Mouse (Mus musculus) forebrain, postnatal 0 days (tissue): ENCODE measurements at regions not wholly inside any gene's neighbourhood (a gene's known extent, or its start where the extent isn't known, plus 50 kb on each side); places are given as distances from the start of the nearest gene placed in this dataset.

Experiments
- ATAC-seq: fragments of 200-750 bp; cut with Nextera tagmentation; 2 replicates; pipeline ENCODE4 v1.8.0; 2017; ENCODE audit warnings: mild to moderate bottlenecking, moderate library complexity
- DNase-seq: peaks from one replicate; pipeline ENCODE4 v3.0.0-alpha.2; 2015
- H3K27ac ChIP-seq: fragments of 300-500 bp; sonication (generic); 2 replicates; pipeline ENCODE4 v1.5.1; 2014; ENCODE audit warnings: low read depth, mild to moderate bottlenecking, antibody characterized with exemption, low read length, moderate library complexity, mixed read lengths
- H3K27me3 ChIP-seq: fragments of 300-500 bp; sonication (generic); 2 replicates; pipeline ENCODE4 v1.6.1; 2014; ENCODE audit warnings: mild to moderate bottlenecking, low read length, mixed read lengths; ENCODE audit not compliant: insufficient read depth
- H3K36me3 ChIP-seq: fragments of 300-500 bp; sonication (generic); 2 replicates; pipeline ENCODE4 v1.6.1; 2014; ENCODE audit warnings: mild to moderate bottlenecking, moderate library complexity; ENCODE audit not compliant: insufficient read depth
- H3K4me1 ChIP-seq: fragments of 300-500 bp; sonication (generic); 2 replicates; pipeline ENCODE4 v1.6.1; 2014; ENCODE audit warnings: antibody characterized with exemption; ENCODE audit not compliant: insufficient read depth
- H3K4me2 ChIP-seq: fragments of 300-500 bp; sonication (generic); 2 replicates; pipeline ENCODE4 v1.6.1; 2014; ENCODE audit warnings: low read depth, mild to moderate bottlenecking, moderate library complexity
- H3K4me3 ChIP-seq: fragments of 300-500 bp; sonication (generic); 2 replicates; pipeline ENCODE4 v1.5.1; 2014; ENCODE audit warnings: low read depth, low read length, mixed read lengths
- H3K9ac ChIP-seq: fragments of 300-500 bp; sonication (generic); 2 replicates; pipeline ENCODE4 v1.6.1; 2014; ENCODE audit warnings: mild to moderate bottlenecking
- H3K9me3 ChIP-seq: fragments of 300-500 bp; sonication (generic); 2 replicates; pipeline ENCODE4 v1.6.1; 2016; ENCODE audit warnings: low read length
- CTCF ChIP-seq: sonication (generic); IDR thresholded peaks from 2 replicates; pipeline ENCODE4 v1.5.1; 2016; ENCODE audit warnings: antibody characterized with exemption, control low read depth, low read depth
- WGBS: fragments of 180-500 bp; shearing (Covaris S2); extraction: QIAGEN DNeasy Blood & Tissue Kit; methylation state at CpG from one replicate; pipeline ENCODE4 v1.1.7; 2014; 5-methylcytosine and 5-hydroxymethylcytosine counted together

- TF ChIP-seq CTCF, result no peak
- no peak overlapping the region for H3K4me2 ChIP-seq
- H3K9me3 ChIP-seq, result no peaks in the 10 kb centered on the region
- H3K36me3 ChIP-seq, result no peaks in the 10 kb centered on the region
- H3K9ac ChIP-seq, result no peak overlapping the region
- H3K4me3 ChIP-seq, result no peak overlapping the region
- no peak overlapping the region for H3K27ac ChIP-seq
- DNase-seq (peak; percentile 21), ATAC-seq (peak; percentile 61; the same call in 1 of the 2 replicates)
- 21% methylated on average over 4 of the region's 4 CpGs for WGBS
- H3K27me3 ChIP-seq, result no peaks in the 10 kb centered on the region
- 0 out of 2 replicates have a peak, but pooled peaks cover 5% of the 10 kb centered on the region for H3K4me1 ChIP-seq
Observed at GRCm38 (mm10) chr2:50368831-50369230, 72.2 kb upstream of the Mmadhc start.

DNA sequence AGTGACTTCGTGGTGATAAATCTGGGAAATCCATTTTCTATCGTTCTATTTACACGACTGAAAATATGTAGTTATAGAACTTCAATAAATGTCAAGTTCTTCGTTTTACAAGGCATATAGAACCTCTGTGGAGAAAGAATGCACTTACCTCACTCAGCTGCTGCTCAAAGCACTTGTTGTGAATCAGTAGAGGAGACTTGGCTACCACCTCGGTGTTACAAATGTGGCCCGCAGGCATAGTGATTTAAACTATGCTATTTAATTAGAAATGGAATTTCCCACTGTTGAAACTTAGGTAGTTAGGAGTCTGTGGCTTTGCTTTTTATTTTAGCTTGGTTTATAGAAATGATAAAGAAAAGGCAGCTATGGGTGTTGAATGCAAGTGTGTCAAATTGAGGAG, 71.8 kb upstream of the Mmadhc start:
- 44% methylated on average over 6 of the region's 6 CpGs for WGBS
- no peaks in the 10 kb centered on the region for H3K27me3 ChIP-seq
- no peak for TF ChIP-seq CTCF
- DNase-seq (no peak), ATAC-seq (no peak)
- H3K9me3 ChIP-seq, result no peaks in the 10 kb centered on the region
- H3K27ac ChIP-seq, result no peak overlapping the region
- H3K9ac ChIP-seq, result no peak overlapping the region
- no peaks in the 10 kb centered on the region for H3K36me3 ChIP-seq
- 0 out of 2 replicates have a peak, but pooled peaks cover 5% of the 10 kb centered on the region for H3K4me1 ChIP-seq
- H3K4me2 ChIP-seq, result no peak overlapping the region
- H3K4me3 ChIP-seq, result no peak overlapping the region

- TF ChIP-seq CTCF, result no peak
- no peaks in the 10 kb centered on the region for H3K36me3 ChIP-seq
- no peak overlapping the region for H3K27ac ChIP-seq
- 89% methylated on average over 6 of the region's 6 CpGs for WGBS
- H3K27me3 ChIP-seq, result no peaks in the 10 kb centered on the region
- no peak overlapping the region for H3K9ac ChIP-seq
- DNase-seq, result no peak
- H3K4me3 ChIP-seq, result no peak overlapping the region
- no peak overlapping the region for H3K4me2 ChIP-seq
- 0 out of 2 replicates have a peak, but pooled peaks cover 5% of the 10 kb centered on the region for H3K4me1 ChIP-seq
- no peak for ATAC-seq
- H3K9me3 ChIP-seq, result no peaks in the 10 kb centered on the region
Observed at GRCm38 (mm10) chr2:50365221-50365620, 68.6 kb upstream of the Mmadhc start.

DNA sequence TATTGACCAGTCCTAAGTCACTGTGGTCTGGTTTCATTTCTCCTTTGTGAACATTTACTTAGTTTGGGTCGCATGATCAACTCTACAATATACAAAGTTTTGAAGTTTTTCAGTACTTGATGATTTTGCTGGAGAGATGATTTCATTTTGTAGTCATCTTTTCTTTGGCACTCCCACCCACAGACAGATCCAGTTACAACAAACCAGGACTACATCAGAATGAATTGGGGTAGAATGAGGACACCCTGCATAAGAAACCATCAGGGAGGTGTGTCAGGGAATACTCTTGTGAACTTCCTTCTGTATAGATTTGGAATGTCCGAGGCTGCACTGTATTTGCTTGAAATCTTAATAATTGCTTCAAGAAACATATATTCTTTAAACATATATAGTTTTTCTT, 59.5 kb upstream of the Mmadhc start:
- Histone ChIP-seq H3K27me3 (no peaks in the 10 kb centered on the region), H3K4me3 (no peak overlapping the region), H3K4me1 (no peaks in the 10 kb centered on the region), H3K9ac (no peak overlapping the region), H3K9me3 (no peaks in the 10 kb centered on the region), H3K27ac (no peak overlapping the region), H3K36me3 (no peaks in the 10 kb centered on the region), H3K4me2 (no peak overlapping the region)
- no peak for TF ChIP-seq CTCF
- DNase-seq (no peak), ATAC-seq (no peak)
- 82% methylated on average over 2 of the region's 2 CpGs for WGBS

DNA sequence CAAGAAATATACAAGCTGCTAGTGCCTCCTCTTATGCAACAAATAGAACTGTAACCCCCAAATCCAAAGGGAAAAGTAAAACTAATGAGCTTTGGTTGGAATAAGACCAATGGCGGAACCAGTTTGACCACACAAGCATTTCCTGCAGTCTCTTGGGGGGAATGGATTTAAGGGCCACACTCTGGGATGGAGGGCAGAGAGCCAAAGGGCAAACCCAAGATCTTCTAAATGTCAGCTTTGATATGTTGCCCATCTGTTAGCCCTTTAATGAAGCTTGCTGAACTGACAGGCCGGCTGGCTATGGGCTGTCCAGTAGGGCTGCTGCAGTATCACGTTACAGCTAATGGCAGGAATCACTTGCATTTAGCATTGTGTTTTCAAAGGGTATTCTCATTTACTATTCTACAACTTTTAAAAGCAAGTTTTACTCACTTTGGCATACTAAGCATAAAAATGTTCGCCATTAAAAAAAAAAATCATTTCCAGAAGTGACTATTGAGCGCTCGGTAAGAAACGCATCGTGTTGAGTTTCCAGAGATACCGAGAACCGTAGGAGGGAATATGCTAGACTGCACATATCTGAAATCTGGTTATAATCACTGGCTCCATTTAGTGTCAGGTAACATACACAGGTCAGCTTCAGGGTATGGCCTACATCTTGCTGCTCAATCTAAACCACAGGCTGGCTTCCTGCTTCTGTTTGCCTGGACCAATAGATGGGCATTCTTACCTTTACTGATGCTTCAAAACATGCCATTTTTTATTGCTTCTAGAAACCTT, 51.1 kb upstream of the Mmadhc start:
- 85% methylated on average over 10 of the region's 10 CpGs for WGBS
- DNase-seq (no peak), ATAC-seq (no peak)
- no peak for TF ChIP-seq CTCF
- no peak overlapping the region for H3K27ac ChIP-seq
- H3K9ac ChIP-seq, result no peak overlapping the region
- no peaks in the 10 kb centered on the region for H3K27me3 ChIP-seq
- H3K4me2 ChIP-seq, result no peak overlapping the region
- H3K4me1 ChIP-seq, result no peaks in the 10 kb centered on the region
- H3K9me3 ChIP-seq, result no peaks in the 10 kb centered on the region
- no peaks in the 10 kb centered on the region for H3K36me3 ChIP-seq
- H3K4me3 ChIP-seq, result no peak overlapping the region
